Mouse (Mus musculus): Measurements from ENCODE around the gene Mt4. TPM values are rescaled to one million over a fixed set of nuclear protein-coding genes. Genes with fewer than 3 reads are reported as not detected.
A peak's percentile ranks its signal among the peaks of the same experiment; 100 is the strongest.

Gene Mt4
- polyA plus RNA-seq, 1 experiment, result not detected

DNA sequence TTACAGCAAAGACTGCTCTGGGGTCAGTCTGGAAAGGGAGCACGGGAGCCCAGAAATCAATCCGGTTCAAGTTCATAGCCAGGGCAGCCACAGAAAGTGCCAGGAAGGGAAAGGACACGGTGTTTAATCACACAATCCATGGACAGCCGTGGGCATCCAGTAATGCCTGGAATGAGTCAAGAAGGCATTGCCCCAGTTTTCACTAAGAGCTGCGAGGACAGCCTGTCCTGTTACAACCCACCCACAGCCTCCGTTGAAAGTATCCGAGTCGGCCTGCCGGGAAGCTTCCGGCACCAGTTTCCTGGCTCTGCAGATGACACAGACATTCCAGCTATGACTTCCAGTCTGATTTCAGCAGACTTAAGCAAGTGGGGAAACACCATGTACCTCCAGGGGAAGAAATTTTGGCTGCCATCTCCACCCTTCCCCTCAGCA, 34.3 kb downstream of the Mt4 start:
- TF ChIP-seq POLR2A (IDR thresholded peaks at IDR 0.05; ENCODE audit: low read depth, low read length) (no peak), CTCF (IDR thresholded peaks at IDR 0.05; ENCODE audit: extremely low read depth, insufficient read depth, insufficient read length, insufficient replicate concordance) (no peak)
- Histone ChIP-seq H3K27ac (ENCODE audit: insufficient read depth, low read length) (no peak overlapping the region), H3K27me3 (ENCODE audit: control insufficient read depth, insufficient read depth, low read length) (peaks cover 3% of the 10 kb centered on the region), H3K4me3 (ENCODE audit: extremely low read depth, insufficient read depth, insufficient read length) (no peak overlapping the region), H3K36me3 (ENCODE audit: control insufficient read depth, insufficient read depth, low read length) (no peaks in the 10 kb centered on the region), H3K4me1 (ENCODE audit: control insufficient read depth, insufficient read depth, insufficient read length) (no peaks in the 10 kb centered on the region)
- DNase-seq (ENCODE audit: low read depth in 1 of 2, low spot score in 2 of 2), result no peak
- 31% methylated on average over 10 of the region's 10 CpGs for WGBS

DNA sequence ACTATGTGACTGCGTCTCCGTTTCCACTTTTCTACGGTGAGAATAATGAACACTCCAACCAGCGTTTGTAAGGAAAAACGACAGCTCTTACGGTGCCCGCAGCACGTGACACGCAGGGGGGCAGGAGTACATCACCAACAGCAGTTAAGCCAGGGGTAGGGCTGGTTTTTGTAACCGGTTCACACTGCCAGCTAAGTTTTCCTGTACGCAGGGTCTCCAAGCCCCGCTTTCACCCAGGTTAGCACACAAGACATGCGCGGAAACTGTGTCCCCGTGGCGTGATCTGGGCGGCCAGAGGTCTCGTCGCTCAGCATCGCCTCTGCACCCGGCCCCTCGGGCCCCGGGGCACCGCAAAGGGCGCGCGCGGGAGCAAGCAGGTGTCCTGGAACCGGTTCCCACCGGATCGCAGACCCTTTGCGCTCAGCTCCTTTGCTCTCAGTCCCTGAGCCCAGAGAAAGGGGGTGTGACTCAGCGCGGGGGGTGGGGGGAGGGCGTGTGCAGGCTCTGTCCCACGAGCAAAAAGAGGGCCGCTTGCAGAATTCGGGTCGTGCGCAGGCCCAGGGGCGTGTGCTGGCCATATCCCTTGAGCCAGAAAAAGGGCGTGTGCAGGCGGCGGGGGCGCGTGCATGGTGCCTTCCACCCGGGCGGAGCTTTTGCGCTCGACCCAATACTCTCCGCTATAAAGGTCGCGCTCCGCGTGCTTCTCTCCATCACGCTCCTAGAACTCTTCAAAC, 35.2 kb downstream of the Mt4 start, which contains the start of gene Mt2:
Gene Mt2, plus strand, starts transcription at position 590 of the 734 bp plus-strand sequence.
- Histone ChIP-seq H3K36me3 (ENCODE audit: control insufficient read depth, insufficient read depth, low read length) (no peaks in the 10 kb centered on the region), H3K4me3 (ENCODE audit: extremely low read depth, insufficient read depth, insufficient read length) (peak within 1 kb of the TSS; percentile 18; the same call in 1 of the 2 replicates), H3K27ac (ENCODE audit: insufficient read depth, low read length) (no peak within 1 kb of the TSS), H3K27me3 (ENCODE audit: control insufficient read depth, insufficient read depth, low read length) (peaks cover 3% of the 10 kb centered on the region), H3K4me1 (ENCODE audit: control insufficient read depth, insufficient read depth, insufficient read length) (no peaks in the 10 kb centered on the region)
- TF ChIP-seq POLR2A (IDR thresholded peaks at IDR 0.05; ENCODE audit: low read depth, low read length), result no peak
- TF ChIP-seq CTCF (IDR thresholded peaks at IDR 0.05; ENCODE audit: extremely low read depth, insufficient read depth, insufficient read length, insufficient replicate concordance), result no peak
- 1% methylated on average over 56 of the region's 56 CpGs for WGBS
- no peak for DNase-seq (ENCODE audit: low read depth in 1 of 2, low spot score in 2 of 2)

DNA sequence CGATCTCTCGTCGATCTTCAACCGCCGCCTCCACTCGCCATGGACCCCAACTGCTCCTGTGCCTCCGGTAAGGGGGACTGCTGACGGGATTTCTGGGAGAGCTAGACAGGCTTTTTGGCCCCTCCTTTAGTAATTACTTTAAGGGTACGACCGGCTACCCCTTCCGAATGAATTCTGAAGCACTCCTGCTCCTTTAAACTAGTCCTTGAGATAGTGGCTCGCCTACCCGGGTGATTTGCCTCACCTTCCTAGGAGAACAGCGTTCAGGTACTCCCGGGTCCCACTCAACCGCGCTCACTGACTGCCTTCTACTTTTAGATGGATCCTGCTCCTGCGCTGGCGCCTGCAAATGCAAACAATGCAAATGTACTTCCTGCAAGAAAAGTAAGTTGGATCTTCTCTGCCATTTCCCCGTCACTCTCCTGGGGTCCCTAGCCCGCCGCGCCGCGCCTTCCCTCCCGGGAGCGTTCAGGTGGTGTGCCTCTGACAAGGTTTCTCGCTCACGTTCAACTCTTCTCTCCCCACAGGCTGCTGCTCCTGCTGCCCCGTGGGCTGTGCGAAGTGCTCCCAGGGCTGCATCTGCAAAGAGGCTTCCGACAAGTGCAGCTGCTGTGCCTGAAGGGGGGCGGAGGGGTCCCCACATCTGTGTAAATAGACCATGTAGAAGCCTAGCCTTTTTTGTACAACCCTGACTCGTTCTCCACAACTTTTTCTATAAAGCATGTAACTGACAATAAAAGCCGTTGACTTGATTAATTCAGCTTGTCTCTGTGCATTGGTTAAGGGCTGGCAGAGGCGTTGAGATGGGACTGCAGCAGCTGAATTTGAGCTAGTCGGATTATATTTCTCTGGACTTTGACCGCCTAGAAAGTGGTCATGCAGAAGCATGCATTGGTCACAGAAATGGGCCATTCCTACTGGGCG, 36.1 kb downstream of the Mt4 start:
- DNase-seq (ENCODE audit: low read depth in 1 of 2, low spot score in 2 of 2), result no peak
- Histone ChIP-seq H3K4me3 (ENCODE audit: extremely low read depth, insufficient read depth, insufficient read length) (no peak overlapping the region), H3K4me1 (ENCODE audit: control insufficient read depth, insufficient read depth, insufficient read length) (no peaks in the 10 kb centered on the region), H3K36me3 (ENCODE audit: control insufficient read depth, insufficient read depth, low read length) (no peaks in the 10 kb centered on the region), H3K27ac (ENCODE audit: insufficient read depth, low read length) (no peak overlapping the region), H3K27me3 (ENCODE audit: control insufficient read depth, insufficient read depth, low read length) (peaks cover 3% of the 10 kb centered on the region)
- TF ChIP-seq POLR2A (IDR thresholded peaks at IDR 0.05; ENCODE audit: low read depth, low read length) (no peak), CTCF (IDR thresholded peaks at IDR 0.05; ENCODE audit: extremely low read depth, insufficient read depth, insufficient read length, insufficient replicate concordance) (no peak)
- 5% methylated on average over 39 of the region's 39 CpGs for WGBS

DNA sequence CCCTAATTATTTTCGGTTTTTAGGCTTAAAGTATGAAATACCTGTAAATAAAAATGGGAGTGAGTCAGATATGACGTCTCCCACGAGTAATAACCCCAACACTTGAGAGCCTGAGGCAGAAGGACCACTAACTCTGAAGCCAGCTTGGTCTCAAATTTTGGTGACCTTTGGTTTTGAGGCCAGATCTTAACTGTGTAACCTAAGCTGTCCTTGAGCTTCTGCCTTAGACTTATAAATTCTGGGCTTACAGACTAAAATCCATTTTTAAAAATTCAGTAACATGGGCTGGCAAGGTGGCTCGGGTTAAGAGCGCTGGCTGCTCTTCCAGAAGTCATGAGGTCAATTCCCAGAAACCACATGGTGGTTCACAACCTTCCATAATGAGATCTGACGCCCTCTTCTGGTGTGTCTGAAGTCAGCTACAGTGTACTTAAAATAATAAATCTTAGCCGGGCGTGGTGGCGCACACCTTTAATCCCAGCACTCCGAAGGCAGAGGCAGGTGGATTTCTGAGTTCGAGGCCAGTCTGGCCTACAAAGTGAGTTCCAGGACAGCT, 36.9 kb downstream of the Mt4 start:
- peaks cover 2% of the 10 kb centered on the region; the same call in 1 of the 2 replicates for H3K4me1 ChIP-seq (ENCODE audit: control insufficient read depth, insufficient read depth, insufficient read length)

DNA sequence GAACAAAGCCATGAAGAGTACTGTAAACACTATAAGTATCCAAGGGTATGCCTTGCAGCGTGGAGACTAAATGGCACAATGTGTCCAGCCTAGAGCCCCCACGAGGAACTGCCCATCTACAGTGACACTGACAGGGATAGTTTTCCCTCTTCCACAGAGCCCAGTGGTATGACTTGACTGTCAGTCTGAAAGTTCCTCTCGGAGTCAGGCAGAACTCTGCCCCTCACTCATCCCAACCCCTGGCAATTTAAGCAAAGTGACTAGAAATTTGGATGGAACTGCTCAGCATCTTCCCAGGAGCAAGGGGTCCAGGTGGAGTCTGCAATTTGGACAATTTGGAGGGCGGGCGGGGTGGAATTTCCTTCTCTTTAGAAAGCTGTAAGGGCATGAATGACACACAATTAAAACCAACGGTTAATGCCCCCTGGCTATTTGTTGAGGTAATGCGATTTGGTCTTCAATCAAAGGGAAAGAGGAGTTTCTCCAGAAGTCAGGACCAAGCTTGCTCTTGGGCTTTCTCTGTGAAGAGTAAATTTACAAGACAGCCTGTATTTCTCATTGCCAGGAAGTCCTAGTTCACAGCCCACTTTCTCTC, 37.7 kb downstream of the Mt4 start:
- H3K36me3 ChIP-seq (ENCODE audit: control insufficient read depth, insufficient read depth, low read length), result no peaks in the 10 kb centered on the region
- WGBS, result 34% methylated on average over 7 of the region's 7 CpGs
- H3K4me3 ChIP-seq (ENCODE audit: extremely low read depth, insufficient read depth, insufficient read length), result no peak overlapping the region
- H3K27me3 ChIP-seq (ENCODE audit: control insufficient read depth, insufficient read depth, low read length), result peaks cover 3% of the 10 kb centered on the region; the same call in 1 of the 2 replicates
- H3K27ac ChIP-seq (ENCODE audit: insufficient read depth, low read length), result no peak overlapping the region
- peaks cover 3% of the 10 kb centered on the region; the same call in 1 of the 2 replicates for H3K4me1 ChIP-seq (ENCODE audit: control insufficient read depth, insufficient read depth, insufficient read length)
- no peak for DNase-seq (ENCODE audit: low read depth in 1 of 2, low spot score in 2 of 2)
- TF ChIP-seq CTCF (IDR thresholded peaks at IDR 0.05; ENCODE audit: extremely low read depth, insufficient read depth, insufficient read length, insufficient replicate concordance), result no peak
- no peak for TF ChIP-seq POLR2A (IDR thresholded peaks at IDR 0.05; ENCODE audit: low read depth, low read length)

More for the DNA sequence above, 36.9 kb downstream of the Mt4 start:
- no peak for TF ChIP-seq POLR2A (IDR thresholded peaks at IDR 0.05; ENCODE audit: low read depth, low read length)
- no peak for TF ChIP-seq CTCF (IDR thresholded peaks at IDR 0.05; ENCODE audit: extremely low read depth, insufficient read depth, insufficient read length, insufficient replicate concordance)
- no peak for DNase-seq (ENCODE audit: low read depth in 1 of 2, low spot score in 2 of 2)
- 51% methylated on average over 11 of the region's 11 CpGs for WGBS
- peaks cover 3% of the 10 kb centered on the region for H3K27me3 ChIP-seq (ENCODE audit: control insufficient read depth, insufficient read depth, low read length)
- H3K27ac ChIP-seq (ENCODE audit: insufficient read depth, low read length), result no peak overlapping the region
- no peaks in the 10 kb centered on the region for H3K36me3 ChIP-seq (ENCODE audit: control insufficient read depth, insufficient read depth, low read length)
- no peak overlapping the region for H3K4me3 ChIP-seq (ENCODE audit: extremely low read depth, insufficient read depth, insufficient read length)

DNA sequence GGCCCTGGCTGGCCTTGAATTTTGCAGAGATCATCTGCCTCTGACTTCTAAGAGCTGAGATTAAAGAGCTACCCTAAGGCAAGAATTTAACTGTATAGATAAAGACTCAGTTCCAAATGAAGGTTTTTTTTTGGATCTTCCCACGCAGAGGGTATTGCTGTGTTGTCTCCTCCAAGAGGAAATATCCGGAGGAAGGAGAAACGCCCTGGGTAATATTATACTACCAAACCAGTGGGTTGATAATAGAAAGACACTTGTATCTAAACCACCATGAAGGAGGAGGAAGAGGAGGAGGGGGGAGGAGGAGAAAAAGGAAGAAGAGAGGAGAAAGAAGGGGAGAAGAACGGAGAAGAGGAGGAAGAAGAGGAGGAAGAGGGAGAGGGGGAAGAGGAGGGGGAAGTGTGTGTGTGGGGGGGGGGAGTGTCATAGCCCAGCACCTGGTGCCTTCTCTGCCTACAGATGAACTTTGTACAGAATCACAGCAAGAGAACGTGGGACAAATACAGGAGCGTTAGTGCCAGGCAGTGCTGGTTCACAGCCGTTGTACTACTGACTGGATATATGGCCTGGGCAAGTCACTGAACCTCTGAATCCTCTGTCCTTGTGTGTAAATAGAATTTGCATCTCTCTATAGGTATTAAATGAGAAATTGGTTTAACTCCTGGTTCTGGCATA, 40.9 kb downstream of the Mt4 start:
- 0 out of 2 replicates have a peak, but pooled peaks cover 2% of the 10 kb centered on the region for H3K27me3 ChIP-seq (ENCODE audit: control insufficient read depth, insufficient read depth, low read length)
- peaks cover 5% of the 10 kb centered on the region for H3K4me1 ChIP-seq (ENCODE audit: control insufficient read depth, insufficient read depth, insufficient read length)
- no peak for DNase-seq (ENCODE audit: low read depth in 1 of 2, low spot score in 2 of 2)
- TF ChIP-seq CTCF (IDR thresholded peaks at IDR 0.05; ENCODE audit: extremely low read depth, insufficient read depth, insufficient read length, insufficient replicate concordance), result no peak
- no peak for TF ChIP-seq POLR2A (IDR thresholded peaks at IDR 0.05; ENCODE audit: low read depth, low read length)
- no peak overlapping the region for H3K27ac ChIP-seq (ENCODE audit: insufficient read depth, low read length)
- no peaks in the 10 kb centered on the region for H3K36me3 ChIP-seq (ENCODE audit: control insufficient read depth, insufficient read depth, low read length)
- 70% methylated on average over 7 of the region's 7 CpGs for WGBS
- no peak overlapping the region for H3K4me3 ChIP-seq (ENCODE audit: extremely low read depth, insufficient read depth, insufficient read length)
